Mouse (Mus musculus) spleen, postnatal 36 days (tissue): Measurements from ENCODE around the gene Pbx2.

Experiments used
- DNase-seq, 2 experiments: peaks; one replicate each; pipeline ENCODE4 v3.0.0; 2022; ENCODE audit warnings: low spot score in 2 of 2, mixed read lengths in 1 of 2

The Pbx2 gene

GRCm38 (mm10) chr17:34629221-34629751 is 38.2 kb downstream of the Pbx2 start, which contains the start of gene Prrt1:
Gene Prrt1, plus strand, starts transcription at chr17:34629533.
- no peak for DNase-seq

DNA sequence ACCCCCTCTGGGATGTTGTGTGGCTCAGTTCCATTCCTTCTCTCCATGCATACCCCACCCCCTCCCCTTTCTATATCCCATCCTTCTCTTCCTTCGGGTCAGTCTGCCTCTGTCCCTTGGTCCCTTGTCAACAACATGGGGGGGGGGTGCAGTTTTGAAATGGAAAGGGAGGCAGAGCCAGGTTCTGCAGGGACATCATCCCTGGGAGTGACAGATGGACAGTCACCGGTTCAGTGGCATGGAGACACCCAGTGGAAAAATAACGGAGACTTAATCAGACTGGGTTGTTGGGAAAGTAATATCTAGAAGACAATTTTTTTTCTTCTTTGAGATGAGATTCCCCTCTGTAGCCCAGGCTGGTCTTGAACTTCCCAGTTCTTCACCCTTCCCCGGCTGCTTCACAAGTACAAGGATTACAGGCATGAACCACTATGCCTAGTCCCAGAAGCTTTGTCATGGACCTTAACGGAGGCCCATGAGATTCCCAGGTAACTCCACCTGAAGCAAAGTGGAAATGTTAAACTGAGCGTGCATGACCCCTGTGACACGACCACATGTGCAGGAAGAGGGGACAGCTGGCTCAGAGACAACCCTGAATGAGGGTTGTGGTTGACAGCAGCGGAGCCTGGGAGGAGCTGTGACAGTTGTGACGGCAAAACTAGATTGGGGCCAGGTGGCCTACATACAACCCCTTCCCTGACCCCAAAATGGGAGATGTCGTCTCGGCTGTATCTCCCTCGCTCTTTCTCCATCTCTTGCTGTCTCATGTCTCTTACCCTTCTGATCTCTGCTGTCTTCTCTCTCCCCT is 38.9 kb downstream of the Pbx2 start:
- no peak for DNase-seq

GRCm38 (mm10) chr17:34630761-34631301 is 39.8 kb downstream of the Pbx2 start:
- DNase-seq, result no peak

DNA sequence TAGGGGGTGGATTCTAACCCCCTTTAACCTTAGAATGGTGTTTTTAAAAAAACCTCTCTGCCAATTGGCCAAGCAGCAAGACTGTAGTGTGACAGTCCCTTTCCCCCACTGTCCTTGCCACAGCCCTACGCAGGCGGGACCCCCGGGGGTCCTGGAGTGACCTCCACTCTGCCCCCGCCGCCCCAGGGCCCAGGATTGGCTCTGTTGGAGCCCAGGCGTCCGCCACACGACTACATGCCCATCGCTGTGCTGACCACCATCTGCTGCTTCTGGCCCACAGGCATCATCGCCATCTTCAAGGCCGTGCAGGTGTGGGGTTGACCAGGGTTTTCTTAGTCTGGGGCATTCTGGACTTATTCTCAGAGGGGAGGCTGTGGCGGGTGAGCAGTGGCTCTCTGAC is 40.6 kb downstream of the Pbx2 start:
- no peak for DNase-seq

DNA sequence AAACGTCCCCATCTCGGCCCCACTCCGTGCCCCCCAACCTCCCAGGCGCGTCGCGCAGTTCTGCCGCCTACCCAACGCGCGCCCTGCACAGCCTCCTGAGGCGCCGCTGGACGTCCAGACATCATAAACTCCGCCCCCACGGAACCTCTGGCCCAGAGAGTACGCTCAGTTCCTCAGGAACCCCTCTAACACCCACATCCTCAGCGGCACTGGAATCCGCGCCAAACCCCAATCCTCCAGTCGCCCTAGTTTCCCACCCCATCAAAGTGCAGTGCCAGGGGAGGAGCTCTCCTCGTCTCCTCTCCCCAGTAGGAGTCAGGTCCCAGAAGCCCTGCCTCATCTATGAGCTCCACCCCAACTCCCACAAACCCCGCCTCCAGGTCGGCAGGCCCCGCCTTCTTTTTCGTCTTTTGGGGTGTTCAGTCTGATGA is 41.2 kb downstream of the Pbx2 start:
- DNase-seq, result peak; percentile 66 to 78

GRCm38 (mm10) chr17:34635671-34636070 is 44.6 kb downstream of the Pbx2 start:
- no peak for DNase-seq

GRCm38 (mm10) chr17:34637459-34637858 is 46.4 kb downstream of the Pbx2 start:
- DNase-seq, result no peak

DNA sequence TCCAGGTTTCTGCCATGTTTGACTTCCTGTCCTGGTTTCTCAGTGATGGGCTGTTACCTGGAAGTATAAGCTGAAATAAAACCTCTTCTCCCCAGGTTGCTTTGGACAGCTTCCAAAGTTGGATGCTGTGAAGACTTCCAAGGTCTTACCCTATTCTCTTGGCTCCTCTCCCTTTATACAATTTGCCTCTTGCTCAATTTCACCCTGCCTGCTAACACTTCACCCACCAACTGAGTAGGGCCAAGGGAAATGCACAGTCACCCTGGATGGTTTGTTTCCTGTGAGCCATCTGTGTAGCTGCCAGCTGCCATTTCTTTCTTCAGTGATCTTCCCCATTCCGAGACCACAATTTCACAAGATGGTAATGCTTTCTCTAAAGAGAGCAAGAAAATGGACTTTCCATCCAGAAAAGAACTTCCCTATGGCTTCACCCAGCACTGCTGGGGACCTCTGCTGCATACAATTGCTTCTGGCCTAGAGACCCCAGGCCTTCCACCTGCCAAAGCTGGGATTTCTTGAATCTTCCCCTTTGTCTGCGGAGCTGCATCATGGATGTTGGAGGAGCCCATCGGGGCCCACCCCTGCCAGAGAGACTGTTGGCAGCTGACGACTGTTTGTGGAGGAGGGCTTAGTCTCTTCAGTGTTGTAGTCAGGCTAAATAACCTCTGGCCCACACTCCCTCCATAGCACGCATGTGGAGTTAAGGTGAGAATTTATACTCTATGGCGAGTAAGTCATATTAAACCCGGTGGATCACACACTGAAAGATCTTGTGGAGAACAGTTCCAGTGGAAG is 48.6 kb downstream of the Pbx2 start:
- no peak for DNase-seq

DNA sequence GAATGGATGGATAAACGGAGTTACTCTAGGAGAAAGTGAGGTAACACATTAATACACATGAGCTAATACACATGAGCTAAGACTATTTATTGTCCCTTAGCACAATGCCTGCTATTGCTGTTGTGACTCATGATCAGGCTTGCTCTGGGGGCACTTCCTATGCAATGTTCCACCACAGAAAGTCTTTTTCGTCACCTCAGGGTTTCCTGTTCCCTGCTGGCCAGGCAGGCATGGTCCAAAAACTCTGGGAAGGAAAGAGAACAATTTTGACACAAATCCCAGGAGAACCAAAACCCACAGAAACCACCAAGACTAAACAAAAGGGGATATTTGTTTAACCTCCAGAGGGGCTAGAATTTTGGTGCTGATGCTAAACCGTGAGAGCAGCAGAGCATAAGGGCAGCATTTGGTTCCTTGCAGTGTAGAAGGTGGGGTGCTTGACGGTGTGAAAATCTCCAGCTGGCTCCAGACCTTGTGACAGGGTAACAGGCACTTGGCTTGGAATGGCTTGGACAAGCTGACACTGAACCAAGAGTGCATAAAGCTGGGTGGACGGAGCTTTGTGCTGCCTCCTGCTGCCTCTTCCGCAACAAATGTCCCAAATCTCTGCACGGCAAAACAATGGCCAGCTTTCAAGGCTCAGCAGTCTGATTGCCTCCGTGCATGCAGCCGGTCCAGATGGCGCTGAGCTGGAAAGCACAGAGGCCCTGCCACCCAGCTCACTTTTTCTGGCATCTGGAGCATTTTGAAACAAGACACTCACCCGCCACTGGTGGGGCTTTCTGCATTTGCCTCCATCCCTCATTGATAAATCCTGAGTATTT is 49.9 kb downstream of the Pbx2 start:
- DNase-seq, result no peak

- no peak for DNase-seq
These were observed 50.9 kb downstream of the Pbx2 start for GRCm38 (mm10) chr17:34641945-34642344.

- DNase-seq, result no peak
These were observed 52.3 kb downstream of the Pbx2 start for GRCm38 (mm10) chr17:34643379-34643778.

GRCm38 (mm10) chr17:34643944-34644343 is 52.9 kb downstream of the Pbx2 start:
- DNase-seq, result no peak

GRCm38 (mm10) chr17:34644608-34645007 is 53.5 kb downstream of the Pbx2 start, which contains the start of gene Fkbpl:
Gene Fkbpl, plus strand, starts transcription at chr17:34644764.
- peak; percentile 92 to 95 for DNase-seq

DNA sequence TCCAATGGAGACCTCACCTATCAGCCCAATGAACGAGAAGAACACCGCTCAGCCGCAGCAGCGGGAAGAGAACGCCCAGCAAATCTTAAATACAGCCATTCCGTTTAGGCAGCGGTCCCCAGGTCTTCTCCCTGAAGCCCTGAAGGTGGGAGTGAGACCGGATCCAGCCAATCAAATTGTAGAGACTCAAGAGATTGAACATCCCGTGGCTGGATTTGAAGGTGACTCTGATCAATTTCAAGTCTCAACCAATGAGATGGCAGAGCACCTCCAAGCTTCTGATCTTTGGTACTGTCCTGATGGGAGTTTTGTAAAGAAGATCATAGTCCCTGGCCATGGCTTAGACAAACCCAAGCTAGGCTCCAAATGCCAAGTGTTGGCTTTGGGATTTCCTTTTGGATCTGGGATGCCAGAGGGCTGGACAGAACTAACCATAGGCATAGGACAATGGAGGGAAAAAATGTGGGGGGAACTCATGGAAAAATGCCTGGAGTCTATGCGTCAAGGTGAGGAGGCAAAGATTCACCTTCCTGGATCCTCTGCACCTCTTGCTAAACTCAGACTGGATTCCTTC is 54.3 kb downstream of the Pbx2 start:
- no peak for DNase-seq

DNA sequence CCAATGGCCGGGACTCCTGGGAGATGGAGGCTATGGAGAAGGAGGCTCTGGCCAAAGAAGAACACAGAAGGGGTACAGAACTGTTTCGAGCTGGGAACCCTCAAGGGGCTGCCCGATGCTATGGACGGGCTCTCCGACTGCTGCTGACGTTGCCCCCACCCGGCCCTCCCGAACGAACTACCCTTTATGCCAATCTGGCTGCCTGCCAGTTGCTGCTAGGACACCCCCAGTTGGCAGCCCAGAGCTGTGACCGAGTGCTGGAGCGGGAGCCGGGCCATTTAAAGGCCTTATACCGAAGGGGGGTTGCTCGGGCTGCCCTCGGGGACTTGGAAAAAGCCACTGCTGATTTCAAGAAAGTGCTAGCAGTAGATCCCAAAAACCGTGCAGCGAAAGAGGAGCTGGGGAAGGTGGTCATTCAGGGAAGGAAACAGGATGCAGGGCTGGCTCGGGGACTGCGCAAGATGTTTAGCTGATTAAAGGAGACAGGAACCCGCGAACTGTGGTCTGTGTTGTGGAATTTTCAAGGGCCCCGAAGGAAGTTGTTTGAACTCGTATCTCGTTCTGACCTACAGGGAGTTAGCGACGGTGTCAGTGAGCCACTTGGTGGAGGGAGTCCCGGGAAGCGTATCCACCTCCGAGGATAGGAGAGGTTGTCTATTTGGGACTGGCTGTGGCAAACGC is 54.9 kb downstream of the Pbx2 start:
- DNase-seq, result no peak
